Mouse (Mus musculus): ENCODE measurements around the gene Baz1a.

GRCm38 (mm10) chr12:54993246-54994067 lies 20.7 kb downstream of the Baz1a start:
- TF ChIP-seq CTCF (IDR thresholded peaks at IDR 0.05; ENCODE audit: borderline replicate concordance, insufficient read depth, low read length) = no peak
- TF ChIP-seq POLR2A (IDR thresholded peaks at IDR 0.05; ENCODE audit: low read depth, low read length) = no peak

Data from embryonic fibroblast, embryonic 13.5 days (primary cell).